In the genomic region with DNA sequence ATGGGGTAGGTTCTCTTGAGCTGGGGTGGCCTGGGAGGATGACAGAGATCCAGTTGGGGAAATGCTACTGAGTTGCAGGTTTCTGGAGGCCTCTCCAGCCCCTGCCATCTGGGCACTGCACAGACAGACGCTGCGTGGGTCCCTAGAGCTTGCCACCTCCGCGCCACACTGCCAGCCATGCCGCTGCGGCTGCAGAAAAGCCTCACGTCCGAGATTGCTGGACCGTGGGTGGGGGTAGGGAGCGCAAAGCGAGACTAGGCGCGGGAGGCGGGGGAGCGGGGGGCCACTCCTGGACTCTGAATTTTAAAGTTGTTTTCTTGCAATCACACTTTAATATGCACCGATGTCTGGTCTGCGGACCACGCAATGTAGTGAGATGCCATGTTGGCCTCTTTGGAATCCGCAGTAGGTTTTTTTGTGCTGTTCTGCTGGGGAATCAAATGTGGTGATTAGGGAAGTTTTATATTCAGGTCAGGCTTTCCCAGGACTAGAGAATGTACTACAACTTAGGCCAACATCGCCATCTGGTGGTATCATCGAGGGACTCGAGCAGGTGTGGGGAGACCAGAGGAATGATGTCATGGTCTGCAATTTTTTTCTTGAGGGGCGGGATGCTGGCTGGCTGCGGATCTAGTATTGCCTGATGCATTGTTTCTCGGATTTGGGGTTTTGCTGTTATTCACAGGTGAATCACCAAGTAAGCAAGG, we compare ENCODE assay signal across 8 mouse cellular contexts. TPM values are rescaled to one million over a fixed set of nuclear protein-coding genes. Genes with fewer than 3 reads are reported as not detected.
A peak's percentile ranks its signal among the peaks of the same experiment; 100 is the strongest.
DNase-seq lines count a peak whose midpoint lies in the region; ATAC-seq lines count a peak whose summit lies in the region.

No protein-coding gene starts in this region.

- ATAC-seq in hindbrain, embryonic 13.5 days (ENCODE audit: low FRiP score), result peak; percentile 97

- H3K36me3 ChIP-seq in hindbrain, embryonic 13.5 days, result no peaks in the 10 kb centered on the region

- WGBS in hindbrain, embryonic 13.5 days, result 3% methylated on average over 25 of the region's 25 CpGs

- 0 out of 2 replicates have a peak, but pooled peaks cover 8% of the 10 kb centered on the region for H3K27me3 ChIP-seq in hindbrain, embryonic 13.5 days

- H3K9ac ChIP-seq in hindbrain, embryonic 13.5 days, result peak overlapping the region; percentile 73

- H3K4me3 ChIP-seq in hindbrain, embryonic 13.5 days, result peak overlapping the region; percentile 35

- H3K4me2 ChIP-seq in hindbrain, embryonic 13.5 days, result peak overlapping the region; percentile 69

- no peaks in the 10 kb centered on the region for H3K9me3 ChIP-seq in hindbrain, embryonic 13.5 days

- peak; percentile 85 for DNase-seq in Muller cell, postnatal 12 days (ENCODE audit: inconsistent ontology term)
- DNase-seq in cerebellum, adult 9-11 months, result peak; percentile 88
- peak; percentile 93 to 94 for DNase-seq in frontal cortex, postnatal 25 days (ENCODE audit: low spot score in 2 of 2)
- DNase-seq in layer of hippocampus, postnatal 14 days (ENCODE audit: low spot score in 2 of 2), result peak; percentile 94 to 98
- DNase-seq in lung, postnatal 10 days, result peak; percentile 96
- DNase-seq in ovary, postnatal 14 days (ENCODE audit: low spot score), result peak; percentile 90
- peak; percentile 83 to 94 for DNase-seq in thymus, postnatal 10 days (ENCODE audit: low spot score in 2 of 2)

- peak overlapping the region; percentile 90 for H3K27ac ChIP-seq in hindbrain, embryonic 13.5 days

- peaks cover 20% of the 10 kb centered on the region for H3K4me1 ChIP-seq in hindbrain, embryonic 13.5 days (replicated peaks)

RNA-seq across cellular contexts. Expression of a gene that starts 32.6 kb away (rescaled TPM):
- 10.3 and 12.0 TPM in 2 replicates for polyA plus RNA-seq in hindbrain, embryonic 13.5 days (2015; fragmentation: Nextera tagmentation; extraction: Ambion mirVana)
- 1 to 10 TPM; 7.6 to 8.2 TPM for total RNA-seq in layer of hippocampus, postnatal 14 days (2021)

Comparison
In these comparisons a context has a peak if more than half of its experiments do, and no peak if none do; other contexts are left out.
1. Peak in every context shown above with its lines: DNase-seq, ATAC-seq, H3K4me3 ChIP-seq and H3K27ac ChIP-seq.